In genomic region chr10:13109781-13110180, GRCm38 (mm10) we compare ENCODE assay signal across 16 mouse cellular contexts. TPM values are rescaled to one million over a fixed set of nuclear protein-coding genes. Genes with fewer than 3 reads are reported as not detected.
A peak's percentile ranks its signal among the peaks of the same experiment; 100 is the strongest.
DNase-seq lines count a peak whose midpoint lies in the region; ATAC-seq and TF ChIP-seq lines count a peak whose summit lies in the region.
"Had no signal": no experiment of that assay in that cellular context is flagged by ENCODE, and none has a peak within 500 bp of the region (broad histone marks: within the 10 kb centered on the region; RNA-seq: fewer than 3 reads in every experiment).

No protein-coding gene starts in this region.

- no peak for TF ChIP-seq POLR2A in heart, adult 2 months (IDR thresholded peaks at IDR 0.05; ENCODE audit: insufficient read depth, low read depth, low read length)
- no peak for TF ChIP-seq POLR2A in kidney, adult 2 months (IDR thresholded peaks at IDR 0.05; ENCODE audit: low read depth, low read length)

- WGBS in forebrain, embryonic 11.5 days = 75% methylated on average over 1 of the region's 1 CpGs
- 87% methylated on average over 1 of the region's 1 CpGs for whole genome bisulfite sequencing in forebrain, embryonic 16.5 days
- WGBS in heart, embryonic 16.5 days = 39% methylated on average over 1 of the region's 1 CpGs
- 63% methylated on average over 1 of the region's 1 CpGs for WGBS in heart, adult 2 months
- 85% methylated on average over 1 of the region's 1 CpGs for WGBS in midbrain, embryonic 11.5 days
- 59% methylated on average over 1 of the region's 1 CpGs for WGBS in midbrain, postnatal 0 days
- 74% methylated on average over 1 of the region's 1 CpGs for WGBS in kidney, adult 2 months

- H3K4me1 ChIP-seq in forebrain, embryonic 11.5 days (replicated peaks; ENCODE audit: control insufficient read depth, insufficient read depth, low read length) = peaks cover 30% of the 10 kb centered on the region
- H3K4me1 ChIP-seq in forebrain, embryonic 16.5 days (replicated peaks; ENCODE audit: control insufficient read depth, insufficient read depth, low read length) = peaks cover 17% of the 10 kb centered on the region
- H3K4me1 ChIP-seq in heart, embryonic 16.5 days (ENCODE audit: control insufficient read depth, insufficient read depth, low read length) = peaks cover 43% of the 10 kb centered on the region
- H3K4me1 ChIP-seq in heart, adult 2 months (ENCODE audit: control insufficient read depth, insufficient read depth, low read length) = peaks cover 2% of the 10 kb centered on the region
- H3K4me1 ChIP-seq in midbrain, embryonic 11.5 days (ENCODE audit: control insufficient read depth, insufficient read depth, low read length) = peaks cover 57% of the 10 kb centered on the region
- no peaks in the 10 kb centered on the region for H3K4me1 ChIP-seq in midbrain, postnatal 0 days (ENCODE audit: insufficient read depth, low read length)
- H3K4me1 ChIP-seq in kidney, adult 2 months (ENCODE audit: control insufficient read depth, insufficient read depth, low read length) = no peaks in the 10 kb centered on the region
- H3K4me1 ChIP-seq: liver, embryonic 13.5 days had no signal

- H3K4me2 ChIP-seq in forebrain, embryonic 11.5 days (ENCODE audit: low read depth, low read length, severe bottlenecking) = no peak overlapping the region
- no peak overlapping the region for H3K4me2 ChIP-seq in forebrain, embryonic 16.5 days (ENCODE audit: low read length)
- no peak overlapping the region for H3K4me2 ChIP-seq in heart, embryonic 16.5 days (ENCODE audit: low read depth, low read length)
- no peak overlapping the region for H3K4me2 ChIP-seq in midbrain, embryonic 11.5 days
- no peak overlapping the region for H3K4me2 ChIP-seq in midbrain, postnatal 0 days (ENCODE audit: low read depth, low read length, poor library complexity, severe bottlenecking)
- H3K4me2 ChIP-seq: liver, embryonic 13.5 days; stomach, embryonic 15.5 days had no signal

- ATAC-seq in forebrain, embryonic 11.5 days (replicated peaks; ENCODE audit: low FRiP score) = no peak
- ATAC-seq in forebrain, embryonic 16.5 days = no peak
- ATAC-seq in heart, embryonic 16.5 days (replicated peaks; ENCODE audit: extremely low read depth, insufficient read depth, low FRiP score) = peak; percentile 31; the same call in 1 of the 2 replicates
- no peak for ATAC-seq in midbrain, embryonic 11.5 days (ENCODE audit: low FRiP score)
- ATAC-seq in midbrain, postnatal 0 days (ENCODE audit: low FRiP score) = no peak
- ATAC-seq: activated CD4-positive, CD25-positive, alpha-beta regulatory T cell, adult 4 months had no signal

- peak; percentile 47 for DNase-seq in forebrain, embryonic 11.5 days (ENCODE audit: low spot score)
- no peak for DNase-seq in heart, adult 2 months
- peak; percentile 82 for DNase-seq in midbrain, embryonic 11.5 days (ENCODE audit: low spot score, missing footprints)
- no peak for DNase-seq in midbrain, postnatal 0 days (ENCODE audit: low spot score)
- DNase-seq in cerebellum, adult 11 months = no peak
- no peak for DNase-seq in kidney, adult 2 months
- DNase-seq: adrenal gland, postnatal 25 days; cerebellum, adult 9-10 months; kidney, postnatal 4 days; liver, embryonic 13.5 days; spleen, adult 18-20 months had no signal

- no peaks in the 10 kb centered on the region for H3K27me3 ChIP-seq in forebrain, embryonic 11.5 days (ENCODE audit: control insufficient read depth, insufficient read depth, low read length)
- H3K27me3 ChIP-seq in forebrain, embryonic 16.5 days (replicated peaks; ENCODE audit: control insufficient read depth, insufficient read depth, low read length) = no peaks in the 10 kb centered on the region
- no peaks in the 10 kb centered on the region for H3K27me3 ChIP-seq in heart, embryonic 16.5 days (ENCODE audit: control insufficient read depth, insufficient read depth, low read length)
- H3K27me3 ChIP-seq in heart, adult 2 months (ENCODE audit: control insufficient read depth, insufficient read depth, low read length) = no peaks in the 10 kb centered on the region
- no peaks in the 10 kb centered on the region for H3K27me3 ChIP-seq in midbrain, embryonic 11.5 days (ENCODE audit: control insufficient read depth, insufficient read depth, low read length)
- H3K27me3 ChIP-seq in midbrain, postnatal 0 days (ENCODE audit: insufficient read depth, low read length) = no peaks in the 10 kb centered on the region
- H3K27me3 ChIP-seq in kidney, adult 2 months (replicated peaks; ENCODE audit: control insufficient read depth, insufficient read depth, low read length) = no peaks in the 10 kb centered on the region
- H3K27me3 ChIP-seq: liver, embryonic 13.5 days; stomach, embryonic 15.5 days had no signal

- intact Hi-C loops in heart, adult 2 months (cut with DNase I) = no loop called here

- TF ChIP-seq EP300 in heart, adult 2 months (IDR thresholded peaks at IDR 0.05; ENCODE audit: insufficient read depth, low read depth, low read length) = no peak

- H3K9me3 ChIP-seq in forebrain, embryonic 11.5 days (ENCODE audit: control insufficient read depth, low read length) = no peaks in the 10 kb centered on the region
- no peaks in the 10 kb centered on the region for H3K9me3 ChIP-seq in forebrain, embryonic 16.5 days (ENCODE audit: control insufficient read depth, low read length)
- H3K9me3 ChIP-seq in heart, embryonic 16.5 days (replicated peaks; ENCODE audit: control insufficient read depth, low read length) = no peaks in the 10 kb centered on the region
- H3K9me3 ChIP-seq in midbrain, embryonic 11.5 days (ENCODE audit: control insufficient read depth, low read length) = no peaks in the 10 kb centered on the region
- no peaks in the 10 kb centered on the region for H3K9me3 ChIP-seq in midbrain, postnatal 0 days (ENCODE audit: low read length)
- H3K9me3 ChIP-seq: liver, embryonic 13.5 days; stomach, embryonic 15.5 days had no signal

- H3K36me3 ChIP-seq in forebrain, embryonic 11.5 days (ENCODE audit: control insufficient read depth, insufficient read depth, low read length) = no peaks in the 10 kb centered on the region
- no peaks in the 10 kb centered on the region for H3K36me3 ChIP-seq in forebrain, embryonic 16.5 days (ENCODE audit: control insufficient read depth, insufficient read depth)
- H3K36me3 ChIP-seq in heart, embryonic 16.5 days (ENCODE audit: control insufficient read depth, insufficient read depth) = no peaks in the 10 kb centered on the region
- H3K36me3 ChIP-seq in heart, adult 2 months (ENCODE audit: control insufficient read depth, insufficient read depth, low read length) = no peaks in the 10 kb centered on the region
- H3K36me3 ChIP-seq in midbrain, embryonic 11.5 days (ENCODE audit: control insufficient read depth, insufficient read depth, low read length) = no peaks in the 10 kb centered on the region
- H3K36me3 ChIP-seq in midbrain, postnatal 0 days (ENCODE audit: insufficient read depth, low read length) = no peaks in the 10 kb centered on the region
- no peaks in the 10 kb centered on the region for H3K36me3 ChIP-seq in kidney, adult 2 months (ENCODE audit: control insufficient read depth, insufficient read depth, low read length)
- H3K36me3 ChIP-seq: liver, embryonic 13.5 days; stomach, embryonic 15.5 days had no signal

- H3K4me3 ChIP-seq in forebrain, embryonic 11.5 days (ENCODE audit: low read depth, low read length) = no peak overlapping the region
- H3K4me3 ChIP-seq in forebrain, embryonic 16.5 days (replicated peaks; ENCODE audit: low read length) = no peak overlapping the region
- H3K4me3 ChIP-seq in heart, embryonic 16.5 days (ENCODE audit: low read length) = no peak overlapping the region
- H3K4me3 ChIP-seq in heart, adult 2 months = no peak overlapping the region
- no peak overlapping the region for H3K4me3 ChIP-seq in midbrain, embryonic 11.5 days (ENCODE audit: low read depth, low read length)
- H3K4me3 ChIP-seq in midbrain, postnatal 0 days (ENCODE audit: low read depth, low read length) = no peak overlapping the region
- H3K4me3 ChIP-seq in kidney, adult 2 months (ENCODE audit: insufficient read depth, low read depth, low read length) = no peak overlapping the region
- H3K4me3 ChIP-seq: liver, embryonic 13.5 days; myocyte; stomach, embryonic 15.5 days had no signal

- TF ChIP-seq CTCF in heart, adult 2 months (IDR thresholded peaks at IDR 0.05) = no peak
- no peak for TF ChIP-seq CTCF in midbrain, postnatal 0 days (IDR thresholded peaks at IDR 0.05)
- TF ChIP-seq CTCF in kidney, adult 2 months (conservative IDR thresholded peaks at IDR 0.05; ENCODE audit: insufficient read depth, insufficient read length, low read depth, low read length) = no peak

- peak overlapping the region; percentile 89; the same call in 1 of the 2 replicates for H3K27ac ChIP-seq in forebrain, embryonic 11.5 days (ENCODE audit: low read depth, low read length)
- H3K27ac ChIP-seq in forebrain, embryonic 16.5 days (ENCODE audit: low read length) = no peak overlapping the region
- H3K27ac ChIP-seq in heart, embryonic 16.5 days (ENCODE audit: low read length) = peak overlapping the region; percentile 63
- H3K27ac ChIP-seq in heart, adult 2 months = no peak overlapping the region
- H3K27ac ChIP-seq in midbrain, embryonic 11.5 days (ENCODE audit: low read depth, low read length) = peak overlapping the region; percentile 74
- H3K27ac ChIP-seq in midbrain, postnatal 0 days (ENCODE audit: low read depth, low read length) = no peak overlapping the region
- no peak overlapping the region for H3K27ac ChIP-seq in kidney, adult 2 months (ENCODE audit: insufficient read depth, low read depth, low read length)
- H3K27ac ChIP-seq: liver, embryonic 13.5 days; stomach, embryonic 15.5 days had no signal

- no peak overlapping the region for H3K9ac ChIP-seq in forebrain, embryonic 11.5 days (ENCODE audit: low read length)
- H3K9ac ChIP-seq in forebrain, embryonic 16.5 days (replicated peaks; ENCODE audit: low read depth, low read length) = no peak overlapping the region
- H3K9ac ChIP-seq in heart, embryonic 16.5 days (ENCODE audit: low read length) = no peak overlapping the region
- H3K9ac ChIP-seq in heart, adult 2 months (ENCODE audit: low read depth, low read length) = no peak overlapping the region
- peak overlapping the region; percentile 1; the same call in 1 of the 2 replicates for H3K9ac ChIP-seq in midbrain, embryonic 11.5 days (ENCODE audit: low read length)
- no peak overlapping the region for H3K9ac ChIP-seq in midbrain, postnatal 0 days (replicated peaks; ENCODE audit: low read length, poor library complexity, severe bottlenecking)
- H3K9ac ChIP-seq: liver, embryonic 13.5 days; stomach, embryonic 15.5 days had no signal

- no peaks in the 10 kb centered on the region for H3K79me2 ChIP-seq in heart, adult 2 months (replicated peaks; ENCODE audit: control insufficient read depth, insufficient read depth, low read length)

RNA-seq across cellular contexts. Expression of gene Plagl1, which starts 49.5 kb away (rescaled TPM):
- 153 and 159 TPM in 2 replicates for polyA plus RNA-seq in forebrain, embryonic 11.5 days (2014; fragmentation: Nextera tagmentation; extraction: Ambion mirVana)
- polyA plus RNA-seq in forebrain, embryonic 16.5 days (2015; fragmentation: Nextera tagmentation; extraction: Ambion mirVana) = 38.6 and 42.3 TPM in 2 replicates
- polyA plus RNA-seq in heart, embryonic 16.5 days (2015; fragmentation: Nextera tagmentation; extraction: Ambion mirVana) = 159 and 181 TPM in 2 replicates
- total RNA-seq in heart, adult 2 months (2021) = 1 to 10 TPM; 7.8 to 8.6 TPM
- polyA plus RNA-seq in heart, adult 2 months (2012; rRNA removed) = 11.3 and 19.1 TPM in 2 replicates
- 129 and 142 TPM in 2 replicates for polyA plus RNA-seq in midbrain, embryonic 11.5 days (2014; fragmentation: Nextera tagmentation; extraction: Ambion mirVana)
- 39.0 and 122 TPM in 2 replicates for total RNA-seq in midbrain, postnatal 0 days (2014; rRNA removed)
- 16.1 and 20.1 TPM in 2 replicates for polyA plus RNA-seq in midbrain, postnatal 0 days (2015; fragmentation: Nextera tagmentation; extraction: Ambion mirVana)
- 11.6 and 12.7 TPM in 2 replicates for polyA plus RNA-seq in kidney, adult 2 months (2012; rRNA removed)

Comparison
In these comparisons a context has a peak if more than half of its experiments do, and no peak if none do; other contexts are left out.
1. DNase-seq: peak in forebrain, embryonic 11.5 days (single experiment) and midbrain, embryonic 11.5 days (single experiment); none in heart, adult 2 months (0 of 2), midbrain, postnatal 0 days (single experiment), cerebellum, adult 11 months (single experiment) and kidney, adult 2 months (single experiment).
2. H3K27ac ChIP-seq: peak in forebrain, embryonic 11.5 days (single experiment), heart, embryonic 16.5 days (single experiment) and midbrain, embryonic 11.5 days (single experiment); none in forebrain, embryonic 16.5 days (single experiment), heart, adult 2 months (single experiment), midbrain, postnatal 0 days (single experiment) and kidney, adult 2 months (single experiment).